Mouse (Mus musculus) myocyte (in vitro differentiated cells): ENCODE results near the gene Nrm.

Experiments used
- E2F4 ChIP-seq: IDR thresholded peaks from one replicate; pipeline ENCODE4 v1.6.1; 2011; ENCODE audit warnings: mild to moderate bottlenecking, control low read depth, moderate library complexity; ENCODE audit not compliant: insufficient read depth
- MAX ChIP-seq: IDR thresholded peaks from one replicate; pipeline ENCODE4 v1.6.1; 2011; ENCODE audit warnings: low read depth, mild to moderate bottlenecking, control low read depth
- MYOD1 ChIP-seq, 3 experiments: IDR thresholded peaks; one replicate each; pipeline ENCODE4 v1.6.1; 2011; ENCODE audit warnings: control low read depth in 2 of 3, low read depth in 2 of 3, mild to moderate bottlenecking in 2 of 3, moderate library complexity in 1 of 3; ENCODE audit not compliant: insufficient read length in 2 of 3, control insufficient read depth in 1 of 3
- MYOG ChIP-seq, 3 experiments: IDR thresholded peaks; one replicate each; pipeline ENCODE4 v1.6.1; 2011; ENCODE audit warnings: control low read depth in 2 of 3, low read depth in 2 of 3, mild to moderate bottlenecking in 2 of 3; ENCODE audit not compliant: insufficient read length in 2 of 3, control insufficient read depth in 1 of 3, insufficient read depth in 1 of 3
- POLR2A ChIP-seq: IDR thresholded peaks from one replicate; pipeline ENCODE4 v1.6.1; 2011; ENCODE audit warnings: low read depth, mild to moderate bottlenecking, control low read depth, moderate library complexity; ENCODE audit not compliant: insufficient read length
- POLR2AphosphoS2 ChIP-seq: IDR thresholded peaks from one replicate; pipeline ENCODE4 v1.6.1; 2011; ENCODE audit warnings: low read depth, control low read depth; ENCODE audit not compliant: insufficient read length
- SRF ChIP-seq: IDR thresholded peaks from one replicate; pipeline ENCODE4 v1.6.1; 2011; ENCODE audit warnings: low read depth; ENCODE audit not compliant: control insufficient read depth, insufficient read length

DNA sequence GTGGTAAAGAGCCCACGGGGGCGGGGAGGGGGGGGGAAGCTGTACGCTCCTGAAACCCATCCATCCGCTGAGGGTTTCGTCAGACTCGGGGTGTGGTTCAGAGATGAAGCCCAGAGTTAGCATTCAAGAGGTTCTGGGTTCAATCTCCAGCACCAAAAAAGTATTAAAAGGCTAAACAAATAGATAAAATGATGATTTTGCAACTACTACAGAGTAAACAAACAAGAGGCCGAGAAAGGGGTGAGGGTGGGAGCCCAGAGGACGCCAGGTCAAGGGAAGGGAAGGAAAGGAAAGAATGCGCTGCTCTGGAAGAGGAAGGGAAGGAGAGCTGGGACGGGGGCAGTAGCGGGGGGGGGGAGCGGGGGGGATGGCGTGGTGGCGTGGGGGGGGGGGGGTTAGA, 44.4 kb upstream of the Nrm start:
- TF ChIP-seq POLR2A (no peak), POLR2AphosphoS2 (no peak), MAX (no peak), E2F4 (no peak), MYOG (IDR thresholded peaks at IDR 0.05; ENCODE audit: control insufficient read depth in 1 of 3, insufficient read depth in 1 of 3, insufficient read length in 2 of 3, low read depth in 2 of 3) (no peak), SRF (no peak), MYOD1 (IDR thresholded peaks at IDR 0.05; ENCODE audit: control insufficient read depth in 1 of 3, insufficient read length in 2 of 3, low read depth in 2 of 3) (no peak)
